9 mouse cellular contexts compared by ENCODE assay signal in the genomic region with DNA sequence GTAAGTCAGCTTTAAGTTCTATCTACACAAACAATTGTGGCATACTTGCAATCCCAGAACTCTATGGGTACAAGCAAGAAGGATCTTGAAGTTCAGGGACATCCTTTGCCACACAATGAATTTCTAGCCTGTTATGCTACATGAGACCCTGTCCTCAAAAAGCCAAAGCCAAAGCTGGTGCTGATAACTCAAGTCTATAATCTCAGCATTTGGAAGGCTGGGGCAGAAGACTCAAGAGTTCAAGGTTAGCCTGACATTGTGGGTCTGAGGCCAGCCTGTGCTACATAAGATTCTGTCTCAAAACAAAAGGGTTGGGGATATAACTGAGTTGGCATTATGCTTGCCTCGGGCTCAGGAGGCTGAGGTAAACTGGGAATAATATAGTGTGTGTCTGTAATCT. TPM values are rescaled to one million over a fixed set of nuclear protein-coding genes. Genes with fewer than 3 reads are reported as not detected.
DNase-seq lines count a peak whose midpoint lies in the region; ATAC-seq lines count a peak whose summit lies in the region.
"Had no signal": no experiment of that assay in that cellular context is flagged by ENCODE, and none has a peak within 500 bp of the region (broad histone marks: within the 10 kb centered on the region; RNA-seq: fewer than 3 reads in every experiment).

No protein-coding gene starts in this region.

- 56% methylated on average over 1 of the region's 1 CpGs for WGBS in lung, embryonic 15.5 days
- WGBS in forebrain, embryonic 12.5 days, result 69% methylated on average over 1 of the region's 1 CpGs
- 70% methylated on average over 1 of the region's 1 CpGs for WGBS in limb, embryonic 13.5 days

- no peak overlapping the region for H3K27ac ChIP-seq in lung, embryonic 15.5 days
- no peak overlapping the region for H3K27ac ChIP-seq in forebrain, embryonic 12.5 days
- no peak overlapping the region for H3K27ac ChIP-seq in limb, embryonic 13.5 days

- H3K4me1 ChIP-seq in lung, embryonic 15.5 days, result peaks cover 8% of the 10 kb centered on the region
- H3K4me1 ChIP-seq in forebrain, embryonic 12.5 days, result peaks cover 24% of the 10 kb centered on the region
- peaks cover 10% of the 10 kb centered on the region for H3K4me1 ChIP-seq in limb, embryonic 13.5 days

- DNase-seq in lung, postnatal 10 days, result no peak
- peak; percentile 2 for DNase-seq in retina, postnatal 1 day
- DNase-seq in cerebellum, adult 18-20 months, result no peak
- DNase-seq in embryo, embryonic 10 days (ENCODE audit: low spot score), result no peak
- DNase-seq: kidney, adult 18-20 months had no signal

- no peaks in the 10 kb centered on the region for H3K9me3 ChIP-seq in lung, embryonic 15.5 days
- no peaks in the 10 kb centered on the region for H3K9me3 ChIP-seq in forebrain, embryonic 12.5 days
- H3K9me3 ChIP-seq in limb, embryonic 13.5 days, result no peaks in the 10 kb centered on the region

- H3K4me2 ChIP-seq in lung, embryonic 15.5 days, result peak overlapping the region; percentile 58
- peak overlapping the region; percentile 61 for H3K4me2 ChIP-seq in forebrain, embryonic 12.5 days
- peak overlapping the region; percentile 69 for H3K4me2 ChIP-seq in limb, embryonic 13.5 days (replicated peaks)

- no peaks in the 10 kb centered on the region for H3K27me3 ChIP-seq in lung, embryonic 15.5 days
- no peaks in the 10 kb centered on the region for H3K27me3 ChIP-seq in forebrain, embryonic 12.5 days
- H3K27me3 ChIP-seq in limb, embryonic 13.5 days, result no peaks in the 10 kb centered on the region

- H3K36me3 ChIP-seq in lung, embryonic 15.5 days, result peaks cover 20% of the 10 kb centered on the region
- H3K36me3 ChIP-seq in forebrain, embryonic 12.5 days (replicated peaks), result peaks cover 10% of the 10 kb centered on the region
- H3K36me3 ChIP-seq in limb, embryonic 13.5 days, result peaks cover 19% of the 10 kb centered on the region

- H3K4me3 ChIP-seq in lung, embryonic 15.5 days, result peak overlapping the region; percentile 68
- H3K4me3 ChIP-seq in forebrain, embryonic 12.5 days (replicated peaks), result peak overlapping the region; percentile 63
- H3K4me3 ChIP-seq in limb, embryonic 13.5 days, result peak overlapping the region; percentile 81

- ATAC-seq in lung, embryonic 15.5 days (ENCODE audit: borderline replicate concordance, extremely low read depth, low FRiP score, low TSS enrichment), result no peak
- no peak for ATAC-seq in forebrain, embryonic 12.5 days (ENCODE audit: low FRiP score)
- no peak for ATAC-seq in limb, embryonic 13.5 days (ENCODE audit: low FRiP score, low read depth)
- no peak for ATAC-seq in frontal cortex, adult (ENCODE audit: low TSS enrichment)

- no peak overlapping the region for H3K9ac ChIP-seq in lung, embryonic 15.5 days
- peak overlapping the region; percentile 84 for H3K9ac ChIP-seq in forebrain, embryonic 12.5 days
- no peak overlapping the region for H3K9ac ChIP-seq in limb, embryonic 13.5 days

RNA-seq across cellular contexts. Expression of gene Amn1, which starts 1.1 kb away (rescaled TPM):
- 28.2 TPM in 2 replicates for polyA plus RNA-seq in lung, embryonic 15.5 days (2015; fragmentation: Nextera tagmentation; extraction: Ambion mirVana)
- 74.9 and 76.1 TPM in 2 replicates for polyA plus RNA-seq in forebrain, embryonic 12.5 days (2016; fragmentation: Nextera tagmentation; extraction: Ambion mirVana)
- 37.9 and 41.2 TPM in 2 replicates for polyA plus RNA-seq in limb, embryonic 13.5 days (2015; fragmentation: Nextera tagmentation; extraction: Ambion mirVana)

RNA-seq across cellular contexts. Expression of gene Etfbkmt, which starts 47.7 kb away (rescaled TPM):
- polyA plus RNA-seq in lung, embryonic 15.5 days (2015; fragmentation: Nextera tagmentation; extraction: Ambion mirVana), result 14.6 and 16.2 TPM in 2 replicates
- 8.4 and 9.7 TPM in 2 replicates for polyA plus RNA-seq in forebrain, embryonic 12.5 days (2016; fragmentation: Nextera tagmentation; extraction: Ambion mirVana)
- polyA plus RNA-seq in limb, embryonic 13.5 days (2015; fragmentation: Nextera tagmentation; extraction: Ambion mirVana), result 18.2 and 18.3 TPM in 2 replicates

RNA-seq across cellular contexts. Expression of gene Gm10203, which starts 57.4 kb away (rescaled TPM):
- polyA plus RNA-seq in lung, embryonic 15.5 days (2015; fragmentation: Nextera tagmentation; extraction: Ambion mirVana), result not detected in 2 replicates
- not detected in 2 replicates for polyA plus RNA-seq in forebrain, embryonic 12.5 days (2016; fragmentation: Nextera tagmentation; extraction: Ambion mirVana)
- polyA plus RNA-seq in limb, embryonic 13.5 days (2015; fragmentation: Nextera tagmentation; extraction: Ambion mirVana), result not detected in 2 replicates
